Mouse (Mus musculus) thymus, postnatal 10 days (tissue): ENCODE measurements around the gene Mageb18.
A peak's percentile ranks its signal among the peaks of the same experiment; 100 is the strongest.
"Not testable (repeated sequence)": the region's sequence is repeated elsewhere in the genome, so short reads cannot be mapped to it uniquely, and the experiment has no call there.

ENCODE experiments used
- DNase-seq, 2 experiments: peaks; one replicate each; pipeline ENCODE4 v3.0.0; 2021; ENCODE audit warnings: low spot score in 2 of 2

Mageb18 gene

GRCm38 (mm10) chrX:92599472-92599871 lies at the start of gene Mageb18:
Mageb18 (minus strand) TSS chrX:92599572.
- DNase-seq = no peak

DNA sequence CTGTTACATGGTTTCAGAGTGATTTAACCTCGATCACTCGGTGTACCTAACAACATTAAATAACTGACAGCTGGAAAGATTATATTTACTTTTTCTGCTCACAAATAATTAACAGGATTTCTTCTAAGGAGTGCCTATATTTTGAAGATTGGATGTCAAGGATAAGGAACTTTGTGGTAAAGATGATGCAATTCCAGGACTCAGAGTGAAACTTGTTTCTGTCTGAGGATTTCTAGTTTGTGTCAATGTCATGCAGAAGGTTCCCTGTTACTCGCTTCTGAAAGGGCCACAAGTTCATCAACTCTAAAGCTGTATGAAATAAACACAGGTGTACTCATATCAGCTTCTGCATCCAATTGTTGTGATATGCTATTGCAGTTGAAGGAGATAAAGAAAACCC lies 13.4 kb upstream of the Mageb18 start:
- no peak for DNase-seq

- DNase-seq = no peak
These were observed 11.1 kb upstream of the Mageb18 start for GRCm38 (mm10) chrX:92610466-92610865.

DNA sequence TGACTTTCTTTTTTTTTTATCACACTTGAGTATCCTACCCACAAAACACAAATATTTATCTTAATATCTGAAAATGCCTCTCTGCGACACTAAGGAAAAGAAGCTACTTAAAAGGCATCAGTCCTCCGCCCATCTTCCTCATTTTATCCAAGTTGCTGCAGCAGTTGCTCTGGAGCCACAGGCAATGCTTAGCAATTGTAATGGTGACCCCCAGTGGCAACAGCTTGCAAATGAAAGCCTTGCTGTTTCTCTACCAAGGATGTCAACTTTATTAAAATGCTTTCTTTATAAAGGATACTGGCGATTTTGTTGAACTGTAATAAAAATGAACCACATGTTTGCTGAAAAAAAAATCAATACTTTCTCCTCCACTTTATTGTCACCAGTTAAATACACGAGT lies 2.0 kb downstream of the Mageb18 start:
- no peak for DNase-seq

DNA sequence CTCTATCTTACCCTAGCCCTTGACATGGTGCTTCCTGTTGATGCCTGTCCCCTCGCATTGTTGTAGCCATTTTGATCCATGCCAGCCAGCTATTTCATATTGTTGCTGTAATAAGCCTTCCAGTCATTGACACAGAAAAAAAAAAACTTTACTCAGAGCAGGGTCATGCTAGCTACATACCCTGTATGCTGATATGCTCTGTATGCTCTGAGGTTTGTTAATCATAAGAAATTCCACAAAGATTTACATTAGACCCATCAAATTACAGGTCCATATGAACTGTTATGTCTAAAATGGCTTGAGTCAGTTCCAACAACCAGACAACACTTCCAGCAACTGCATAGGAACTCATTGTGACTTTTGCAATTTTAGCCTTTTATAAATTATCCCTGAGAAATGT lies 71.5 kb downstream of the Mageb18 start:
- no peak for DNase-seq

- DNase-seq = no peak
These were observed 101.1 kb downstream of the Mageb18 start for GRCm38 (mm10) chrX:92498254-92498653.

GRCm38 (mm10) chrX:92489649-92490048 lies 109.7 kb downstream of the Mageb18 start, which contains the start of gene Gm5941:
Gm5941 (plus strand) TSS chrX:92489949.
- DNase-seq = not testable (repeated sequence)

DNA sequence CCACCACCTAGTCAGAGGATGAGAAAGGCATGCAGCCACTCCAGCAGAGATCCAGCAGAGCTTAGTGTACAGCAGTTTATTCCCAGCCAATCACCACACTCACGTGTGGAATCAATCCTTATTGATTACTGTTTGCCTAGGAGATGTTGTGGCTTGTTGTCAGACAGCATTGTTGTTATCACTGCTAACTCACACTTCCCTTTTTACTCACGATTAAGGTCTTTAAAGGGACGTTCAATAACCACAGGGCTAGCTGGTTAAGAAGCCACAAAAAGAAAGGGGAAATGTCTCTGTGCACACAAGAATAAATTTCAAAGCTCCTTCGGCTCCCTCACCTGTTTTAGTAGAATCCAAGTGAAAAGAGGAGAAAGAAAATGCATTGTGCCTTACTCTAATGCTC lies 134.6 kb downstream of the Mageb18 start:
- no peak for DNase-seq

- DNase-seq = no peak
These were observed 138.9 kb downstream of the Mageb18 start for GRCm38 (mm10) chrX:92460496-92460895.

DNA sequence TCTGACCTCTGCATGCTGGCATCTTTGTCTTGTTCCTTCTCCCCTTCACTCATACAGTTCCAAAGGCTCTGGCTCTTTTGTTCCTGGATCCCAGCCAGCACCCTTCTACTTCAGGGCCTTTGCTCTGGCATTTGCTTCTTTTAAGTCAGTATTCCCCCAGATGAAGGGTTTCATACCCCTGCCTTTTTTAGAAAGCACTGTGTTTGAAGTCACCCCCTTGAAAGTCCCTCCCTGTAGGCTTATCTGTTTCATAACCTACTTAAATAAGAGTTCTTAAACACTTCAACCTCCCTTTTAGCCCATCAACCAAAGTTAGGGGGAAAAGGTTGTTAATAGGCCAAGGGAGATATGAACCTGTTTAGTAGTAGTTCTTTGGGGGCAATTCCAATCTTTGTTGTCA lies 212.0 kb downstream of the Mageb18 start:
- no peak for DNase-seq

GRCm38 (mm10) chrX:92342924-92343323 lies 256.4 kb downstream of the Mageb18 start:
- peak in 1 of 2 experiments; percentile 3 for DNase-seq

GRCm38 (mm10) chrX:92340906-92341305 lies 258.5 kb downstream of the Mageb18 start:
- DNase-seq = no peak

DNA sequence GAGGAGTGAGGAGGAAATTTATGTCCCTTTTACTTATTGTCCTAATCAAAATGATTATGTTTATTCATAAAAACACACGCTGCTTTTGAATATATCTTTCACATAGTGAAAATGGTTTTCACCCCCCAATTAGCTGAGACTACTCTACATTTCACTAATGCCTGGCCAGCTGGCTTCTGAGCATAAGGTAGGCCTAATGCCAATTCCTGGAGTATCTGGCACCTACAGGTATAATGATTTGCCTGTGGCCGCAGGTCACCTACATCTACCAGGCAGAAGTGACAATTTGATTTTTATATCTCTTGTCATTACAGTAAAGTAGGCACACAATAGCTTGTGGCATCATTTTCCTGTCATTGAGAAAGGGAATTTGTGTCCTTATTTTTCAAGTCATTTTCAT lies 259.8 kb downstream of the Mageb18 start:
- DNase-seq = no peak

DNA sequence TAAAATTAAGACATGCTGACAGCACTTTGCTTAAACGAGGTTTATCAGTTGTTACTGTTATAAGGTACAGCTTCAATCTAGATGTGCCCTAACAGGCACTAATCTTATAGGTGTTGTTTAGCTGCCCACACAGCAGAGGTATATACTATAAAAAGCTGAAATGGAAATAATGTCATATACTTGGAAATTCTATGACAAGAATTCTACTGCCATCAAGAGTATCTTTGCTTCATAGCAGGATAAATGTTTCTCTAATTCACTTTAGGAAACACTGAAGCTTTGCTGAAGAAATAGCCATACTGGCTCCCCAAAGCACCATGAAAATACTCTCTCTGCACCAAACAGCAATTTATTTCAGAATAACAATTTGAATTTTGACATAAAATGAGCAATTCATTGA lies 265.9 kb downstream of the Mageb18 start:
- DNase-seq = no peak

DNA sequence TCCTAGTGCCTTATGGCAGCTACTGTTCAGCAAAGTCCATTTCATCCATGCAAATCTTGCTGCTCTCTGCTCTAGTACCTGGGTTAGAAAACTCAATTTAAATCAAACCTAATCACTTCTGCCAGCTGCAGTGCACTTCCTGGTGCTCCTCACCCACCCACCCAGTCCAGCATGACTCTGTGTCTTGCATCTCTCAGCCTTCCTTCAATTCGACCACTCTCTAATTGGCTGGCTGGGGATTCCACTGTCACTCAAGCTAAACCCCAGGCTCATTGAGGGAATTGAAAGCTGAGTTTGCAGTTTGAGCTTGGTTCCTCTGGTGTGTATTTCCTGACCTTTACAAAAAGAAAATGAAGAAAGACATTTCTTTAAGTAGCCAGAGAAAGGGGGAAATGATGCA lies 275.8 kb downstream of the Mageb18 start:
- DNase-seq = no peak

DNA sequence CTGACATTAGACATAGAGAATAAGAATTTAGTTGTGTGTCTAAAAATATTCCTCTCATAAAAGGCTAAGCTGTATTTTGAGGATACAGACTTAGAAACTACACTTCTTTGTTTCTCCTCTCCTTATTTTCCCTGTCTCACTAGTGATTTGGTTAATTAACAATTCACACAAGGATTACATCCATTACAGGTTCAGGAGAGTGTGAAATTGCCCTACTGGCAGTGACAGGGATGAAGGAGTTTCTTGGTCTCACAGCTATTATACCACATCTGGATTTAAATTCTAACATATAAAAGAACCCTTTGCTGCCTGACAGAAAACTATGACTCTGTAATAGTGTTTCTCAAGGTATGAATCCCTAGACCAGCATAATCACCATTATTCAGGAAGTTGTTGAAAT lies 318.8 kb downstream of the Mageb18 start:
- no peak for DNase-seq
